Mouse (Mus musculus) liver, postnatal 0 days (tissue): ENCODE data around the gene Aadacl4. TPM values are rescaled to one million over a fixed set of nuclear protein-coding genes. Genes with fewer than 3 reads are reported as not detected.
"Not testable (repeated sequence)": the region's sequence is repeated elsewhere in the genome, so short reads cannot be mapped to it uniquely, and the experiment has no call there.

Experiments used
- ATAC-seq: fragments of 200-750 bp; cut with Nextera tagmentation; 2 replicates; pipeline ENCODE4 v1.8.0; 2017; ENCODE audit warnings: mild to moderate bottlenecking, moderate library complexity
- DNase-seq: peaks from one replicate; pipeline ENCODE4 v3.0.0-alpha.2; 2016
- H3K27ac ChIP-seq: fragments of 300-500 bp; sonication (generic); 2 replicates; pipeline ENCODE4 v1.5.1; 2014; ENCODE audit warnings: antibody characterized with exemption, moderate library complexity, mild to moderate bottlenecking, low read depth
- H3K27me3 ChIP-seq: fragments of 300-500 bp; sonication (generic); 2 replicates; pipeline ENCODE4 v1.6.1; 2014; ENCODE audit warnings: low read length, control low read depth, mixed read lengths; ENCODE audit not compliant: insufficient read depth
- H3K36me3 ChIP-seq: fragments of 300-500 bp; sonication (generic); replicated peaks from 2 replicates; pipeline ENCODE4 v1.6.1; 2014; ENCODE audit warnings: mild to moderate bottlenecking, control low read depth, low read length, moderate library complexity, mixed read lengths; ENCODE audit not compliant: insufficient read depth
- H3K4me1 ChIP-seq: fragments of 300-500 bp; sonication (generic); 2 replicates; pipeline ENCODE4 v1.6.1; 2014; ENCODE audit warnings: antibody characterized with exemption, mild to moderate bottlenecking, control low read depth; ENCODE audit not compliant: insufficient read depth
- H3K4me2 ChIP-seq: fragments of 300-500 bp; sonication (generic); 2 replicates; pipeline ENCODE4 v1.6.1; 2014; ENCODE audit warnings: low read depth, mild to moderate bottlenecking, low read length, moderate library complexity, mixed read lengths
- H3K4me3 ChIP-seq: fragments of 300-500 bp; sonication (generic); 2 replicates; pipeline ENCODE4 v1.5.1; 2014; ENCODE audit warnings: low read depth, low read length
- H3K9ac ChIP-seq: fragments of 300-500 bp; sonication (generic); replicated peaks from 2 replicates; pipeline ENCODE4 v1.6.1; 2014; ENCODE audit warnings: mild to moderate bottlenecking, moderate library complexity
- H3K9me3 ChIP-seq: fragments of 300-500 bp; sonication (generic); 2 replicates; pipeline ENCODE4 v1.6.1; 2016; ENCODE audit warnings: mild to moderate bottlenecking, control low read depth, low read length, mixed read lengths
- CTCF ChIP-seq: sonication (generic); IDR thresholded peaks from 2 replicates; pipeline ENCODE4 v1.5.1; 2016; ENCODE audit warnings: antibody characterized with exemption, low read depth
- EP300 ChIP-seq: IDR thresholded peaks from 2 replicates; pipeline ENCODE4 v1.6.1; 2016; ENCODE audit warnings: antibody characterized with exemption, low read depth, mild to moderate bottlenecking
- WGBS: fragments of 180-500 bp; shearing (Covaris S2); extraction: QIAGEN DNeasy Blood & Tissue Kit; methylation state at CpG from one replicate; pipeline ENCODE4 v1.1.7; 2014; ENCODE audit not compliant: insufficient replicate concordance; 5-methylcytosine and 5-hydroxymethylcytosine counted together
- polyA plus RNA-seq: library from polyadenylated mRNA; unstranded; fragments of >200 nt; fragmentation: Nextera tagmentation; extraction: Ambion mirVana; gene quantifications from 2 replicates; pipeline ENCODE4 v1.2.1, GENCODE M21; 2015

Gene Aadacl4
- not detected in 2 replicates for polyA plus RNA-seq

DNA sequence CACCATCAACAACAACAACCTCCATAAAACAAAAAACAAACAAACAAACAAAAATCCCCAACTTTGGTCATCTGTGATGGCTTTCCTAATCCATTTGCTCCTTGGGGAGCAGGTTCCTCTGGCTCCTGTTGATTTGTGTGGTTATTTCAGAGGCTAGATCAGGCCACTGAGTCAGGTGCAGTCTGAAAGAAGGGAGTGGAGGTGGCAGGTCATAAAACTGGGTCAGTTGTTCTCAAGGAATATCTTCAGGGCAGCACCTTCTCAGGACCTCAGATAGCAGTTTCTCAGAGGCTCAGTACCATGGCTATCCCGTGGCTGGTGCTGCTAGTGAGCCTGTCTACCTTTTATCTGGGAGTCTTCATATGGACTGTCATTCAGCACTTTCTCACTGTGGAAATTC, at the start of gene Aadacl4:
Gene Aadacl4 (plus strand): TSS at position 301 of the 400 bp plus-strand sequence.
- WGBS: 29% methylated on average over 1 of the region's 1 CpGs
- H3K4me1 ChIP-seq: no peaks in the 10 kb centered on the region
- no peak for ATAC-seq
- DNase-seq: no peak
- H3K36me3 ChIP-seq: no peaks in the 10 kb centered on the region
- TF ChIP-seq CTCF (no peak), EP300 (no peak)
- H3K4me3 ChIP-seq: no peak within 1 kb of the TSS
- H3K9me3 ChIP-seq: no peaks in the 10 kb centered on the region
- H3K27me3 ChIP-seq: no peaks in the 10 kb centered on the region
- no peak within 1 kb of the TSS for H3K27ac ChIP-seq
- H3K4me2 ChIP-seq: no peak within 1 kb of the TSS
- H3K9ac ChIP-seq: no peak within 1 kb of the TSS

DNA sequence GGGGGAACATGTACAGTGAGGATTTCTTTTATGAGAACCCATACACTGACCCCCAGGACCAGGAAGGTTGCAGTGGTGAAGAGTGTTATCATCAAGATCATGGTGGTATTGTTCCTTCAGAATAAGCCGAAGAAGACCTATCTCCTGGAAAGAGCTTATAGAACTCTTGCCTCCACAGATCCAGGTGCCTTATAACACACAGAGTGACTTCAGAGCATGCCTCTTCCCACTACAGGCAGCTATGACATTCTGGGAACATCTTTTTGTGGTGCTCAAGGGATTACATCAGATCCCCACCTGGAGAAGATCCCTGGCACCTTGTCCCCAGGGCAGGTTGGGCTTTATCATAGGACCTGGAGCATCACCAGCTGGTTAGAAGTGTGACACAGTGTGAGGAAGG, 48.5 kb upstream of the Aadacl4 start, which contains the start of gene Gm13124:
Gene Gm13124 (minus strand): TSS at position 101 of the 400 bp plus-strand sequence.
- WGBS: 90% methylated on average over 1 of the region's 1 CpGs
- Histone ChIP-seq H3K27me3 (no peaks in the 10 kb centered on the region), H3K9ac (no peak within 1 kb of the TSS), H3K4me3 (no peak within 1 kb of the TSS), H3K4me2 (no peak within 1 kb of the TSS), H3K9me3 (no peaks in the 10 kb centered on the region), H3K36me3 (no peaks in the 10 kb centered on the region), H3K27ac (no peak within 1 kb of the TSS), H3K4me1 (no peaks in the 10 kb centered on the region)
- TF ChIP-seq CTCF (no peak), EP300 (no peak)
- no peak for DNase-seq
- ATAC-seq: no peak

DNA sequence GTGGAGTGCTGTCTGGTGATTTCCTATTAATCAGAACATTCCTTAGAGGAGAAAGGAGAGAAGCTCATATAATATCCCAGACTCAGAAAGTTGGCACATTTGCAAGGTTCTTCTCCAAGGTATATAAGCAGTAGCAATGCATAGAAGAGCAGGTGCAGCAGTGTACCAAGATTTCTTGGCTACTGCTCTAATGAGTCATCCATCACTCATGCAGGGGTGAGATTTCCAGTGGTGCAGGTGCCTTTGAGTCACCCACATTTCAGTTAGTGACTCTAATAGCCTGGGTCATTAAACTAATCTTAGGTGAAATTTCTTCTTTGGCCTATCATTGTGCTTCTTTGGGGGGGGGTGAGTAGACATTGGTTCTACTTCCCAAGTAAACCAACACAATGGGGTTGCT, 45.8 kb upstream of the Aadacl4 start:
- no peak for ATAC-seq
- no peak for TF ChIP-seq CTCF
- no peak for TF ChIP-seq EP300

DNA sequence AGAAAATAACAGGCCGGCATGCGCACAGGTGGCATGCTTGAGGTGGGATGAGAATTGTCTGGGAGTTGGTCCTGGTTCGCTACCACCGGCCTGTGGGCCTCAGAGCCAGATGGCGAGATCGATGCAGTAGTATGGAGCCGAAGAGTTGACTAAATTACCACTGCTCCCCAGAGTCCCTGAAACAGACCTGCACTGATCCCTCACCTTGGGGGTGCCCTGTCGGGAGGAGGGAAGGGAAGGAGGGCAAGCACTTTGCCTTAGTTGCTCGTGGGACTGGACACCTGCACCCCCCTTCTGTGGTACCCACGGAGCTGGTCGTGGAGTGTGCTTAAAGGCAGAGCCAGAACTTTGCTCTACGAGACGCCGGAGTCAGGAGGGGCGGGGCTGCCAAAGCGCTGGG, 27.3 kb upstream of the Aadacl4 start:
- DNase-seq, H3K4me2 ChIP-seq, H3K9ac ChIP-seq, H3K27ac ChIP-seq, H3K36me3 ChIP-seq, H3K9me3 ChIP-seq, H3K27me3 ChIP-seq, H3K4me3 ChIP-seq, H3K4me1 ChIP-seq: not testable (repeated sequence)
- ATAC-seq: peak; percentile 21; the same call in 1 of the 2 replicates
- 77% methylated on average over 11 of the region's 16 CpGs for WGBS

More for the DNA sequence above, 45.8 kb upstream of the Aadacl4 start:
- no peak overlapping the region for H3K4me3 ChIP-seq
- no peaks in the 10 kb centered on the region for H3K4me1 ChIP-seq
- no peak overlapping the region for H3K9ac ChIP-seq
- H3K36me3 ChIP-seq: no peaks in the 10 kb centered on the region
- H3K27me3 ChIP-seq: no peaks in the 10 kb centered on the region
- DNase-seq: no peak
- H3K4me2 ChIP-seq: no peak overlapping the region
- H3K27ac ChIP-seq: no peak overlapping the region
- no peaks in the 10 kb centered on the region for H3K9me3 ChIP-seq

DNA sequence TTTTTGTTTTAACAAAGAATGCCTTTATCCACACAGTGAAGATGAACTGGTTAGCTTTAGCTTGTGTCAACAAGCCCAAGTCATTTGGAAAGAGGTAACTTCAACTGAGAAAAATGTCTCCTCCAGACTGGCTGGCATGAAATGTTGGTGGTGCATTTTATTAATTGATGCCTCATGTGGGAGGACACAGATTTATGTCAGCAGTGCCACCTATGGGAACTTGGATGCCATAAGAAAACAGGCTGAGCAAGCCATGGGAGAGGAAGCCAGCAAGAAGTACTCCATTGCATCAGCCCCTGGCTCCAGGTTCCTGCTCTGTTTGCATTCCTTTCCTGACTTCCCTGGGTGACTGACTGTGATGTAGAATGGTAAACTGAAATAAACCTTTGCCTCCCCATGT, 20.7 kb upstream of the Aadacl4 start:
- no peaks in the 10 kb centered on the region for H3K4me1 ChIP-seq
- TF ChIP-seq EP300 (no peak), CTCF (no peak)
- H3K9me3 ChIP-seq: no peaks in the 10 kb centered on the region
- H3K27ac ChIP-seq: no peak overlapping the region
- DNase-seq: no peak
- no peaks in the 10 kb centered on the region for H3K36me3 ChIP-seq
- H3K4me2 ChIP-seq: no peak overlapping the region
- no peak overlapping the region for H3K9ac ChIP-seq
- H3K27me3 ChIP-seq: no peaks in the 10 kb centered on the region
- no peak for ATAC-seq
- no peak overlapping the region for H3K4me3 ChIP-seq

DNA sequence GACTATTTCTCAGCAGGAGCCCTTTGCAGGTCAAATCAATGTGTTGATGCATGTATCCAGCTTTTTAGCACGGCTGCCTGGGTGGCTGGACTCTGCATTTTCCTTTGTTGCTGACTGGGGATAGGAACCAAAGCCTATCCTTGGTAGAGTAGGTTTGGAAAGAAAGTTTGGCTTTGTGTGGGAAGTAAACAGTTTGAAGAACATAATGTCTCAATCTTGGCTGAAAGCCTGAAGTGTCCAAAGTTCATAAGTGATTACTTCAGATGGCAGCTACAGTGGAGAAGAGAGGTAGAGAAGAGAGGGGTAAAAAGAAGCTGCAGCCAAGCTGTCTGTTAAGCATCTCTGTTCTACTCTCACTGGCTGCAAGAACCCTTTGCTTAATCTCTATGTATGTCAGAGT, 1.1 kb downstream of the Aadacl4 start:
- no peak overlapping the region for H3K27ac ChIP-seq
- H3K4me3 ChIP-seq: no peak overlapping the region
- H3K9ac ChIP-seq: no peak overlapping the region
- no peak for ATAC-seq
- no peak for DNase-seq
- no peaks in the 10 kb centered on the region for H3K36me3 ChIP-seq
- no peak overlapping the region for H3K4me2 ChIP-seq
- no peaks in the 10 kb centered on the region for H3K27me3 ChIP-seq
- TF ChIP-seq CTCF: no peak
- no peak for TF ChIP-seq EP300
- H3K4me1 ChIP-seq: no peaks in the 10 kb centered on the region
- WGBS: 61% methylated on average over 1 of the region's 1 CpGs
- H3K9me3 ChIP-seq: peaks cover 3% of the 10 kb centered on the region; the same call in 1 of the 2 replicates

DNA sequence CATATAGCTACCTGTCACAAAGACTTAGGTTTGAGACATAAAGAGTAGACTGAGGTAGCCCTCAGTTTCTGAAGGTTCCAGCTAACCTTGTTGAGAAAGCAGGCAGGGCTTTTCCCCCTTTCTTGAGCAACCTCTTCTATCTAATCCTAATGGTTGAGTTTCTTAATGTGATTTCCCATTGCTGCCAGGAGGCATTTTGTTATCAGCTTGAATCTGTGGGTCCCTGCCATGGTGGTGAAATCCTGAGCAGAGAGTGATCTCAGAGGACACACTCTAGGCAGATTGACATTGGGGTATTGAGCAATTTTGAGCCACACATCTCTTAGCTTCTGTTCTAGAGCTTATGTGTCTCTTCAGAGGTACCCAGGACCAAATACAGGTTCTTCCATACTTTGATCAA, 24.8 kb downstream of the Aadacl4 start:
- ATAC-seq: no peak
- Histone ChIP-seq H3K4me3 (no peak overlapping the region), H3K9me3 (0 out of 2 replicates have a peak, but pooled peaks cover 3% of the 10 kb centered on the region), H3K9ac (no peak overlapping the region), H3K4me1 (no peaks in the 10 kb centered on the region), H3K27ac (no peak overlapping the region), H3K4me2 (no peak overlapping the region), H3K27me3 (no peaks in the 10 kb centered on the region), H3K36me3 (no peaks in the 10 kb centered on the region)
- DNase-seq: no peak
- TF ChIP-seq CTCF (no peak), EP300 (no peak)

Other genes with a start within 250 kb of the Aadacl4 start
- gene Pramef20, start 235.8 kb upstream of the Aadacl4 start, polyA plus RNA-seq: not detected in 2 replicates
- gene Pramef12, start 205.2 kb upstream of the Aadacl4 start, polyA plus RNA-seq: not detected in 2 replicates
- gene 1700012P22Rik, start 174.9 kb upstream of the Aadacl4 start, polyA plus RNA-seq: not detected in 2 replicates
- gene Gm9944, start 160.4 kb upstream of the Aadacl4 start, polyA plus RNA-seq: not detected in 2 replicates
- not detected in 2 replicates for gene Aadacl3, start 150.0 kb upstream of the Aadacl4 start, polyA plus RNA-seq
- not detected in 2 replicates for gene 9430007A20Rik, start 93.9 kb upstream of the Aadacl4 start, polyA plus RNA-seq
- not detected in 2 replicates for gene Gm13124, start 48.6 kb upstream of the Aadacl4 start, polyA plus RNA-seq
- gene Gm436, start 72.7 kb downstream of the Aadacl4 start, polyA plus RNA-seq: not detected in 2 replicates
- not detected in 2 replicates for gene Gm13178, start 107.7 kb downstream of the Aadacl4 start, polyA plus RNA-seq
- gene Gm438, start 172.9 kb downstream of the Aadacl4 start, polyA plus RNA-seq: not detected in 2 replicates